Mouse (Mus musculus): Measurements from ENCODE around the gene Fam43b. TPM values are rescaled to one million over a fixed set of nuclear protein-coding genes. Genes with fewer than 3 reads are reported as not detected.
"Not testable (repeated sequence)": the region's sequence is repeated elsewhere in the genome, so short reads cannot be mapped to it uniquely, and the experiment has no call there.

Fam43b gene
- total RNA-seq (2021) = 10 to 100 TPM; 27.8 to 34.8 TPM

DNA sequence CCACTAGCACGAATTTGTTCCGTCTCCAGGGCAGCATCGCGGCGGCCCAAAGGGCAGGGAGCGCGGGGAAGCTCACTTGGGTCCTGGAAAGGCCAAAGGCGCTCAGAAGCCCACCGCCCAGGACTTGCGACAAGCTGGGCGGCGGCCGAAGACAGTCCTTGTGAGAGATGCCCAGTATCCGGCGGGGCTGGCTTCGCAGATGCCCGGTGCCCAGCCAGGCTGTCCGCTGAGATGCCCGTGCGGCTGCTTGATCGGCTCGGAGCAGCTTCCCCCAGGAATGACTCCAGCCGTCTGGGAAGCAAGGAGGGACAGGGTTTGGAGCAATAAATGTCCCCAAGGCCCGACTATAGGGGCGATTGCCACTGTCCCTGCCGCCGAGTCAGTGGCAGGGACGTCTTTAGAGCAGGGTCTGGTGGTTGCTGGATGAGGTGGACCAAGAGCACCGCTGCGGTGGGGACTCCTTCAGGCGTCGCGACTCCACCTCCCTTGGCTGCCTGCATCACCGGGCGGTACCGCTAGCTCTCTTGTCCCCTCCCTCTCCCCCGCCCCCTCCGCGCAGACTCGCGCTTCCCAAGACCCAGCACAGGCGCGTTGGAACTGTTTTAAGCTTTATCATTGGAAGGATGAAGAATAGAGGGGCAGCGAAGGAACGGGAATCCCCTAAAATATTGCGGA lies at the start of gene Fam43b:
Fam43b (minus strand) TSS at position 558 of the 675 bp plus-strand sequence.
- DNase-seq (ENCODE audit: low spot score in 2 of 2) = peak; percentile 83 to 93
- intact Hi-C loops (cut with DNase I) = loop anchor here (1.0 kb wide), 1 partner anchor 18 kb away; no protein-coding TSS in a partner anchor

- intact Hi-C loops (cut with DNase I) = loop anchor here (5.0 to 10.0 kb wide), 2 partner anchors 347 to 440 kb away; no protein-coding TSS in a partner anchor
- no peak for DNase-seq (ENCODE audit: low spot score in 2 of 2)
These were observed 48.6 kb upstream of the Fam43b start for GRCm38 (mm10) chr4:138444941-138445340.

DNA sequence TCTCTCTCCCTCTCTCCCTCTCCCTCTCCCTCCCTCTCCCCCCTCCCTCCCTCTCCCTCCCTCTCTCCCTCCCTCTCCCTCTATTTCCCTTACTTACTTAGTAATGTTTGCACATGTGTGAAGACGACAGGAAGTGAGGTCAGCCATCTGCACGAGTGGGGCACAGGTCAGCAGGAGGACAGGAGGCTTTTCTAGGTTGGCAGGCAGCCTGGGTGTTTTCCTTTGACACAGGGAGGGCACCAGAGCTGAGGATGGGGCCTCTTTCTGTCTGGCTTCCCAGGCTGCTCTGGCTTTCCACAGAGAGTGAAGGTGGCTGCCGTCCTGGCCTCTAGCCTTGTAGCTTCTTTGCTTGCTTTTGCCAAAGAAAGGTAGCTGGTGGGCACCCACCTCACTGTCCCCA lies 43.7 kb upstream of the Fam43b start:
- no peak for DNase-seq (ENCODE audit: low spot score in 2 of 2)
- intact Hi-C loops (cut with DNase I) = loop anchor here (10.0 kb wide), 1 partner anchor 445 kb away; no protein-coding TSS in a partner anchor

GRCm38 (mm10) chr4:138434347-138435316 lies 38.3 kb upstream of the Fam43b start, which contains the start of gene Mul1:
Mul1 (plus strand) TSS chr4:138434671.
- peak; percentile 94 to 98 for DNase-seq (ENCODE audit: low spot score in 2 of 2)
- intact Hi-C loops (cut with DNase I) = no loop called here

GRCm38 (mm10) chr4:138431340-138431739 lies 35.0 kb upstream of the Fam43b start:
- intact Hi-C loops (cut with DNase I) = no loop called here
- no peak for DNase-seq (ENCODE audit: low spot score in 2 of 2)

DNA sequence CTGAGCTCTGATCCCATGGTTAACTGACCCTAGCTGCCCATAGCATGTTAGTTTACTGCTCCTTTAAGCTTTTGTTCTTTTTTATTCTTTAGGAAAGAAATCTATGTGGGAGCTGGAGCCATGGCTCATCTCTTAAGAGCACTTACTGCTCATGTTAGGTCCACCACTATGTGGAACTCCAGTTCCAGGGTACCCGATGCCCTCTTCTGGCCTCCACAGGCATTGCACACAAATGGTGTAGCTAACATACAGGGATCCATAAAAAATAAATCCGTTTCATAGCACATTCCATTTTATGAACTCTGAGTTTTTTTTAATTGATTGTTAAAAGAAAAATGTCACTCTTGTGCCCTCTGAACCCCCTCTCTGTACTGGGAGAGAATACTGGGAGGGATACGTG lies 33.5 kb upstream of the Fam43b start:
- intact Hi-C loops (cut with DNase I) = loop anchor here (5.0 kb wide), 2 partner anchors 37 to 52 kb away; no protein-coding TSS in a partner anchor
- peak in 1 of 2 experiments; percentile 45 for DNase-seq (ENCODE audit: low spot score in 2 of 2)

GRCm38 (mm10) chr4:138426778-138427705 lies 30.7 kb upstream of the Fam43b start:
- peak; percentile 86 to 95 for DNase-seq (ENCODE audit: low spot score in 2 of 2)
- intact Hi-C loops (cut with DNase I) = loop anchor here (1.0 to 5.0 kb wide), 4 partner anchors 24 to 108 kb away; no protein-coding TSS in a partner anchor

DNA sequence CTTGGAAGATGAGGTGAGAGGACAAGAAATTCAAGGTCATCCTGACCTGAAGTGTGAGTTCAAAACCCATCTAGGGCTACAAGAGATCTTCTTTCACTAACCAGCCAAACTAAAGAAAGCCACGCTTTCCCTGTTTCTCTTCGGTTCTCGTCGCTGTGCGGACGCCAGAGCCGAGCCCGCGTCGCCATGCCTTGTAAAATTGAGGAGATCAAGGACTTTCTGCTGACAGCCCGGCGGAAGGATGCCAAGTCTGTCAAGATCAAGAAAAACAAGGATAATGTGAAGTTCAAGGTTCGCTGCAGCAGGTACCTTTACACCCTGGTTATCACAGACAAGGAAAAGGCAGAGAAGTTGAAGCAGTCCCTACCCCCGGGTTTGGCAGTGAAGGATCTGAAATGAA lies 29.3 kb upstream of the Fam43b start:
- intact Hi-C loops (cut with DNase I) = loop anchor here (1.0 to 5.0 kb wide), 4 partner anchors 23 to 106 kb away; no protein-coding TSS in a partner anchor
- DNase-seq (ENCODE audit: low spot score in 2 of 2) = not testable (repeated sequence)

- intact Hi-C loops (cut with DNase I) = loop anchor here (5.0 kb wide), 2 partner anchors 33 to 48 kb away; no protein-coding TSS in a partner anchor
- no peak for DNase-seq (ENCODE audit: low spot score in 2 of 2)
These were observed 28.7 kb upstream of the Fam43b start for GRCm38 (mm10) chr4:138425028-138425427.

- DNase-seq (ENCODE audit: low spot score in 2 of 2) = peak in 1 of 2 experiments; percentile 33
These were observed 22.1 kb upstream of the Fam43b start for GRCm38 (mm10) chr4:138418340-138418957.

GRCm38 (mm10) chr4:138417882-138418281 lies 21.6 kb upstream of the Fam43b start:
- intact Hi-C loops (cut with DNase I) = no loop called here
- DNase-seq (ENCODE audit: low spot score in 2 of 2) = no peak

More at GRCm38 (mm10) chr4:138418340-138418957, 22.1 kb upstream of the Fam43b start:
- intact Hi-C loops (cut with DNase I) = no loop called here

DNA sequence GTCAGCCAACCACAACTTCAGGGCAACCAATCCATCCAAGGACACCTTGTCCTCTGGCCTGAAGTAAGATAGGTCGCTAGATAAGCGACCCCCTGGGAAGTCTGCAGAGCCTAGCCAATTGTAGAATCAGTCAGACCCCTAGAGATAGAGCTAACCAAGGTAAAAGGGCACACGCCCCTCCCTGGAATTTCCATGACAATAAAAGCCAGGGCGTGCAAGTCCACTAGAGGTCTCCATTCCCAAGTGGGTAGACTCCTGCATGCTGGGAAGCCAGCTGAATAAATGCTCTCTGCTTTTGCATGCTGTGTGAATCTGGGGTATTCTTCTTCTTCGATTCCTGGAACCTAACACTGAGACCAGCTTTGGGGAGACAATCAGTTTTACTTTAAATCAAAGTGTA lies 20.1 kb upstream of the Fam43b start:
- intact Hi-C loops (cut with DNase I) = no loop called here

GRCm38 (mm10) chr4:138415991-138416390 lies 19.7 kb upstream of the Fam43b start:
- intact Hi-C loops (cut with DNase I) = no loop called here
- peak; percentile 56 to 89 for DNase-seq (ENCODE audit: low spot score in 2 of 2)

More for the DNA sequence above, 20.1 kb upstream of the Fam43b start:
- no peak for DNase-seq (ENCODE audit: low spot score in 2 of 2)

DNA sequence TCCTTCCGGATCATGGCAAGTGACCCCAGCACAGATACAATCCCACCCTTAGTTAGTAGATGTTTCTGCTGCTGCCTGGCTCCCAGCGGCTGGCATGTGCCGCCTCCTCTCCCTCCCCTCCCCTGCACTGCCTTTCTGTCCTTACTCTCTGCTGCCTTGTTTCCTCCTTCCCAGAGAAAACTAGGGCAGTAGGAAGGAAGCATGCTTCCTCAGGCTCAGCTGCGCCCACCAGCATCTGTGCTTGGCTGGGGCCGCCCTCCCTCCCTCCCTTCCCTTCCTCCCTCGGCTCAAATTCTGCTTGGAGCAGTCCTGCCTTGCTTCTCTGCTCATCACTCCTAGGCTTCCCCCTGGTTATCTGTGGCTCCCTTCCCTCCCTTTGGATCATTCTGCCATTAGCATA lies 18.4 kb upstream of the Fam43b start:
- intact Hi-C loops (cut with DNase I) = loop anchor here (1.0 kb wide), 1 partner anchor 18 kb away; the partner anchor contains the start of gene Fam43b
- peak; percentile 60 to 91 for DNase-seq (ENCODE audit: low spot score in 2 of 2)

DNA sequence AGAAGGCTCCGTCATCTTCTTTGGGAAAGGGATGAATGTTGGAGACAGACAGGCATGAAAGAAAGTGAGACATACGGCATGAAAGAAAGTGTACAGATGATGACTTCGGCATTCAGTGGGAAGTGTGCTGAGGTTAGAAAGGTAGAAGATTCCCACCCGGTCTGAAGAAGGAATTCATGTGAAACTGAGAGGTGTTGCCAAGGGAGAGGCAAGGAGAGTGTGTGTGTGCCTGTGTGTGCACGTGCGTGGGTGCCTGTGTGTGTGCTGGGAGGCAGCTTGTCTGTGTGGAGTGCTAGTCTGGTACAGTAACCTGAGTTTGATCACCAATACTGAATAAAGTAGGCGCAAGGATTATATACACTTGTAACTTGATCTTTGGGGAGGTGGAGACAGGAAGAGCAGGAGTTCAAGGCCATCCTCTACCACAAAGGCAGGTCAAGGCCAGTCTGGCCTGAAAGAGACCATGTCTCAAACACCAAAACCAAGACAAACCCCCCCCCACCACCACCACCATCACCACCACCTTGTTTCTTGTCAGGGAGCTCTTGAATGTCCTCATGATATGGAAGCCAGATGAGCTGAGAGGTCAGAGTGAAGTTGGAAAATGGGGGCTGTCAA lies 15.3 kb upstream of the Fam43b start:
- peak in 1 of 2 experiments; percentile 38 for DNase-seq (ENCODE audit: low spot score in 2 of 2)
- intact Hi-C loops (cut with DNase I) = no loop called here

- intact Hi-C loops (cut with DNase I) = no loop called here
- DNase-seq (ENCODE audit: low spot score in 2 of 2) = no peak
These were observed 14.7 kb upstream of the Fam43b start for GRCm38 (mm10) chr4:138411011-138411410.

DNA sequence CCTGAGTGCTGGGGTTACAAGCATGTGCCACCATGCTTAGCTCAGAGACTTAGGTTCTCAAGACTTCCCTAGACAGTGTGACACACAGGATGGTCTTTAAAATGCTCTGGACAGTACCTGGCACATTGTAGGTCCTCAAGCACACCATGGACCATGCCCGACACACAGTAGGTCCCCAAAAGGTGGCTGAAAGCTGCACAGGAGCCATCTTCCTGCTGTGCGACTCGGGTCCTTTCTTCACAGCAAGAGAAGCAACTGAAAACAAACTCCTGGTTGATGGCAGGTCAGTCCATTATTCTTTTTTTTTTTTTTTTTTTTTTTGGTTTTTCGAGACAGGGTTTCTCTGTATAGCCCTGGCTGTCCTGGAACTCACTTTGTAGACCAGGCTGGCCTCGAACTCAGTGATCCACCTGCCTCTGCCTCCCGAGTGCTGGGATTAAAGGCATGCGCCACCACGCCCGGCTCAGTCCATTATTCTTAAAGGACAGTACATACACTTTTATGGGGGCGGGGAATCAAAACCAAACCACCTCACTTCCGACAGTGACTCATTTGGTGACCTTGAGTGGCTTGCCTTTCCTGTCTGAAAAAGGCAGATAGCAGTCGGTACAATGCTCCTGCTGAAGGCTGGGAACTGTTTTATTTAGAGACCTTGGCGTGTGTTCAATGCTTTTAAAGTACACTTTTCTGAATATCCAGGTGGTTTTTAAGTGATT lies 11.3 kb upstream of the Fam43b start:
- DNase-seq (ENCODE audit: low spot score in 2 of 2) = no peak
- intact Hi-C loops (cut with DNase I) = no loop called here

Data from left cerebral cortex, postnatal 25 days (tissue).